Mouse (Mus musculus) liver, postnatal 0 days (tissue): ENCODE data around the gene Rbms3.

Experiments used
- CTCF ChIP-seq: sonication (generic); IDR thresholded peaks from 2 replicates; pipeline ENCODE4 v1.5.1; 2016; ENCODE audit warnings: antibody characterized with exemption, low read depth
- EP300 ChIP-seq: IDR thresholded peaks from 2 replicates; pipeline ENCODE4 v1.6.1; 2016; ENCODE audit warnings: antibody characterized with exemption, low read depth, mild to moderate bottlenecking

- TF ChIP-seq EP300 (no peak), CTCF (no peak)
Observed at GRCm38 (mm10) chr9:116928338-116928737, 701.4 kb downstream of the Rbms3 start.
